In genomic region chr15:93325360-93325759, GRCm38 (mm10) we compare ENCODE assay signal across 25 mouse cellular contexts. TPM values are rescaled to one million over a fixed set of nuclear protein-coding genes. Genes with fewer than 3 reads are reported as not detected.
DNase-seq lines count a peak whose midpoint lies in the region; ATAC-seq and TF ChIP-seq lines count a peak whose summit lies in the region.
"Had no signal": no experiment of that assay in that cellular context is flagged by ENCODE, and none has a peak within 500 bp of the region (broad histone marks: within the 10 kb centered on the region; RNA-seq: fewer than 3 reads in every experiment).

No protein-coding gene starts in this region.

- H3K27me3 ChIP-seq in heart, embryonic 11.5 days (ENCODE audit: control insufficient read depth, insufficient read depth, low read length): no peaks in the 10 kb centered on the region
- H3K27me3 ChIP-seq in liver, postnatal 0 days (ENCODE audit: insufficient read depth, low read length): no peaks in the 10 kb centered on the region
- H3K27me3 ChIP-seq in liver, embryonic 13.5 days: no peaks in the 10 kb centered on the region
- H3K27me3 ChIP-seq: neural tube, embryonic 13.5 days had no signal

- peaks cover 34% of the 10 kb centered on the region for H3K4me1 ChIP-seq in heart, embryonic 11.5 days (ENCODE audit: control insufficient read depth, insufficient read depth, low read length)
- peaks cover 4% of the 10 kb centered on the region; the same call in 1 of the 2 replicates for H3K4me1 ChIP-seq in liver, postnatal 0 days (ENCODE audit: insufficient read depth)
- peaks cover 33% of the 10 kb centered on the region for H3K4me1 ChIP-seq in liver, embryonic 13.5 days (replicated peaks)

- H3K36me3 ChIP-seq in heart, embryonic 11.5 days (ENCODE audit: control insufficient read depth, insufficient read depth, low read length): no peaks in the 10 kb centered on the region
- no peaks in the 10 kb centered on the region for H3K36me3 ChIP-seq in liver, postnatal 0 days (replicated peaks; ENCODE audit: insufficient read depth, low read length)
- peaks cover 10% of the 10 kb centered on the region; the same call in 1 of the 2 replicates for H3K36me3 ChIP-seq in liver, embryonic 13.5 days

- 29% methylated on average over 5 of the region's 5 CpGs for WGBS in heart, embryonic 11.5 days (ENCODE audit: insufficient replicate concordance)
- 54% methylated on average over 5 of the region's 5 CpGs for WGBS in liver, postnatal 0 days (ENCODE audit: insufficient replicate concordance)
- 23% methylated on average over 5 of the region's 5 CpGs for WGBS in liver, embryonic 13.5 days (ENCODE audit: insufficient replicate concordance)

- no peak for TF ChIP-seq EP300 in liver, postnatal 0 days (IDR thresholded peaks at IDR 0.05; ENCODE audit: low read depth)

- no peak overlapping the region for H3K4me3 ChIP-seq in heart, embryonic 11.5 days (ENCODE audit: low read depth, low read length)
- H3K4me3 ChIP-seq in liver, postnatal 0 days (ENCODE audit: low read depth, low read length): no peak overlapping the region
- no peak overlapping the region for H3K4me3 ChIP-seq in liver, embryonic 13.5 days (replicated peaks)
- H3K4me3 ChIP-seq: gastrocnemius, adult 2 months; hindbrain, embryonic 10.5 days; layer of hippocampus, adult 2 months; limb, embryonic 10.5 days; myocyte; neural tube, embryonic 13.5 days had no signal

- DNase-seq in heart, adult 9 months (ENCODE audit: low spot score in 2 of 2): no peak
- DNase-seq in liver: peak; percentile 38
- DNase-seq in liver, postnatal 0 days: no peak
- DNase-seq in liver, embryonic 13.5 days: peak; percentile 23
- DNase-seq in frontal cortex, postnatal 36 days (ENCODE audit: low spot score in 2 of 2): no peak
- DNase-seq in right cerebral cortex, postnatal 10 days (ENCODE audit: low spot score in 2 of 2): no peak
- DNase-seq: adrenal gland, postnatal 10 days; cerebellum, adult 11-12 months; cerebellum, postnatal 10 days; forebrain, postnatal 0 days; gastrocnemius, adult 2 months; kidney, postnatal 25 days; right cerebral cortex, postnatal 4 days; thymus, adult 18-20 months; thymus, postnatal 36 days had no signal

- H3K27ac ChIP-seq in heart, embryonic 11.5 days (ENCODE audit: low read depth, low read length): 0 out of 2 replicates have a peak overlapping the region, but pooled peaks have one; percentile 35
- no peak overlapping the region for H3K27ac ChIP-seq in liver, postnatal 0 days (ENCODE audit: low read depth)
- H3K27ac ChIP-seq in liver, embryonic 13.5 days: peak overlapping the region; percentile 8; the same call in 1 of the 2 replicates
- H3K27ac ChIP-seq: gastrocnemius, adult 2 months; hindbrain, embryonic 10.5 days; layer of hippocampus, adult 2 months; limb, embryonic 10.5 days; neural tube, embryonic 13.5 days had no signal

- ATAC-seq in heart, embryonic 11.5 days (replicated peaks; ENCODE audit: insufficient number of reproducible peaks, low FRiP score, low TSS enrichment): no peak
- ATAC-seq in liver, postnatal 0 days: no peak
- ATAC-seq in liver, embryonic 13.5 days (ENCODE audit: low read depth): peak; percentile 78
- ATAC-seq: activated CD4-positive, CD25-positive, alpha-beta regulatory T cell, adult 4 months; forebrain, postnatal 0 days; intestine, postnatal 0 days; lung, postnatal 0 days; midbrain, embryonic 16.5 days had no signal

- TF ChIP-seq CTCF in liver, postnatal 0 days (IDR thresholded peaks at IDR 0.05; ENCODE audit: low read depth): no peak; the same call in 1 of the 2 replicates

- 0 out of 2 replicates have a peak overlapping the region, but pooled peaks have one; percentile 16 for H3K4me2 ChIP-seq in heart, embryonic 11.5 days
- no peak overlapping the region for H3K4me2 ChIP-seq in liver, postnatal 0 days (ENCODE audit: low read depth, low read length)
- H3K4me2 ChIP-seq in liver, embryonic 13.5 days: no peak overlapping the region
- H3K4me2 ChIP-seq: neural tube, embryonic 13.5 days had no signal

- no peaks in the 10 kb centered on the region for H3K9me3 ChIP-seq in heart, embryonic 11.5 days (replicated peaks; ENCODE audit: control insufficient read depth, low read length)
- H3K9me3 ChIP-seq in liver, postnatal 0 days (ENCODE audit: low read length): no peaks in the 10 kb centered on the region
- H3K9me3 ChIP-seq in liver, embryonic 13.5 days (replicated peaks): no peaks in the 10 kb centered on the region
- H3K9me3 ChIP-seq: hindbrain, embryonic 10.5 days; limb, embryonic 10.5 days; neural tube, embryonic 13.5 days had no signal

- H3K9ac ChIP-seq in heart, embryonic 11.5 days (ENCODE audit: low read depth, low read length): no peak overlapping the region
- no peak overlapping the region for H3K9ac ChIP-seq in liver, postnatal 0 days (replicated peaks)
- H3K9ac ChIP-seq in liver, embryonic 13.5 days: no peak overlapping the region
- H3K9ac ChIP-seq: forebrain, postnatal 0 days; neural tube, embryonic 13.5 days had no signal

RNA-seq across cellular contexts. Expression of gene Yaf2, which starts 11.4 kb away (rescaled TPM):
- 119 and 124 TPM in 2 replicates for polyA plus RNA-seq in heart, embryonic 11.5 days (2014; fragmentation: Nextera tagmentation; extraction: Ambion mirVana)
- 25.7 and 26.4 TPM in 2 replicates for polyA plus RNA-seq in liver, postnatal 0 days (2015; fragmentation: Nextera tagmentation; extraction: Ambion mirVana)
- 35.0 and 36.7 TPM in 2 replicates for polyA plus RNA-seq in liver, embryonic 13.5 days (2015; fragmentation: Nextera tagmentation; extraction: Ambion mirVana)

RNA-seq across cellular contexts. Expression of gene Gxylt1, which starts 50.4 kb away (rescaled TPM):
- polyA plus RNA-seq in heart, embryonic 11.5 days (2014; fragmentation: Nextera tagmentation; extraction: Ambion mirVana): 12.0 and 14.1 TPM in 2 replicates
- polyA plus RNA-seq in liver, postnatal 0 days (2015; fragmentation: Nextera tagmentation; extraction: Ambion mirVana): 1.8 and 2.0 TPM in 2 replicates
- polyA plus RNA-seq in liver, embryonic 13.5 days (2015; fragmentation: Nextera tagmentation; extraction: Ambion mirVana): 3.3 and 4.1 TPM in 2 replicates

Comparison
In these comparisons a context has a peak if more than half of its experiments do, and no peak if none do; other contexts are left out.
1. DNase-seq: peak in liver (single experiment) and liver, embryonic 13.5 days (single experiment); none in heart, adult 9 months (0 of 2), liver, postnatal 0 days (single experiment), frontal cortex, postnatal 36 days (0 of 2) and right cerebral cortex, postnatal 10 days (0 of 2).